Mouse (Mus musculus): ENCODE results near the gene Mast4. TPM values are rescaled to one million over a fixed set of nuclear protein-coding genes. Genes with fewer than 3 reads are reported as not detected.

Gene Mast4
- total and polyA plus RNA-seq, 3 experiments = 2.7 to 7.0 TPM; not detected in 1

DNA sequence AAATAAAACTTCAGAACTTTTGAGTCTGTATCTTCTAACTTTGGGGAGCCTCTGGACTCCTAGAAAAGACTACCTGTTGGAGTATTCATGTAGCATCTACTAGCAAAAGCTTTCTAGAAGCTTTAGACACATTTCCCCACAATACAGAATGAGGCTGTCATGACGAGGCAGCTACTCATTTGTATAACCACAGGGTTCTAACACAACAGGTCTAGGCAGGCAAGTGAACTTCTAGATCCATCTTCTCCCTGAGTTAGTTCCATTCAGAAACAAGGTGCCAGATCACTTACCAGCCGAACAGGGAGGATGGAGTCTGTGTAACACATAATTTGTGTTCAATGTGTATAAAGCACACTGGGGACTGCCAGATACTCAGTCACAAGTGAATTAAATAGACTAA is 608.4 kb downstream of the Mast4 start:
- no peak for DNase-seq (ENCODE audit: low read depth, low spot score)
- no peak overlapping the region for H3K9ac ChIP-seq (ENCODE audit: control insufficient read depth, low read depth, low read length, poor library complexity, severe bottlenecking)
- TF ChIP-seq SMC3 (IDR thresholded peaks at IDR 0.05; ENCODE audit: low read depth, low read length) = no peak
- no peak for TF ChIP-seq ZMIZ1 (IDR thresholded peaks at IDR 0.05; ENCODE audit: low read depth, low read length)
- no peak for TF ChIP-seq GATA1 (IDR thresholded peaks at IDR 0.05; ENCODE audit: low read depth, low read length)
- TF ChIP-seq MAX (IDR thresholded peaks at IDR 0.05; ENCODE audit: low read length) = no peak
- TF ChIP-seq MEF2A (IDR thresholded peaks at IDR 0.05; ENCODE audit: extremely low read depth, insufficient replicate concordance, low read depth, low read length, poor library complexity, severe bottlenecking) = no peak
- TF ChIP-seq SIN3A (IDR thresholded peaks at IDR 0.05; ENCODE audit: low read length) = no peak
- no peak for TF ChIP-seq POLR2AphosphoS5 (IDR thresholded peaks at IDR 0.05; ENCODE audit: borderline replicate concordance, low read depth, low read length)
- no peak for TF ChIP-seq NRF1 (IDR thresholded peaks at IDR 0.05; ENCODE audit: insufficient read depth, low read depth, low read length, poor library complexity, severe bottlenecking)
- TF ChIP-seq MAFK (IDR thresholded peaks at IDR 0.05; ENCODE audit: borderline replicate concordance, low read depth, low read length) = no peak
- no peak for TF ChIP-seq BHLHE40 (IDR thresholded peaks at IDR 0.05; ENCODE audit: borderline replicate concordance, low read depth, low read length)
- TF ChIP-seq TBP (IDR thresholded peaks at IDR 0.05; ENCODE audit: low read depth, low read length) = no peak
- TF ChIP-seq NELFE (IDR thresholded peaks at IDR 0.05; ENCODE audit: low read depth, low read length) = no peak
- no peak for TF ChIP-seq ETS1 (IDR thresholded peaks at IDR 0.05; ENCODE audit: low read depth, low read length)
- no peak for TF ChIP-seq UBTF (IDR thresholded peaks at IDR 0.05; ENCODE audit: borderline replicate concordance, insufficient read depth, low read depth, low read length)
- no peak for TF ChIP-seq HCFC1 (IDR thresholded peaks at IDR 0.05; ENCODE audit: low read depth, low read length)
- TF ChIP-seq TCF12 (IDR thresholded peaks at IDR 0.05; ENCODE audit: low read depth, low read length) = no peak
- TF ChIP-seq ZNF384 (IDR thresholded peaks at IDR 0.05; ENCODE audit: low read depth, low read length) = no peak
- TF ChIP-seq GABPA (IDR thresholded peaks at IDR 0.05; ENCODE audit: low read depth, low read length) = no peak
- TF ChIP-seq ELF1 (IDR thresholded peaks at IDR 0.05; ENCODE audit: low read depth, low read length) = no peak
- no peak for TF ChIP-seq MXI1 (IDR thresholded peaks at IDR 0.05; ENCODE audit: low read depth, low read length)
- H3K36me3 ChIP-seq (ENCODE audit: control insufficient read depth in 1 of 2, insufficient read depth in 2 of 2, low read length in 2 of 2) = peaks cover 0 to 17% of the 10 kb centered on the region in 2 experiments; a peak in 2 of 4 replicates
- H3K9me3 ChIP-seq (replicated peaks; ENCODE audit: insufficient read depth, low read length) = no peaks in the 10 kb centered on the region
- no peak overlapping the region for H3K27ac ChIP-seq (ENCODE audit: control insufficient read depth, low read depth, low read length)
- H3K4me3 ChIP-seq (ENCODE audit: control insufficient read depth in 1 of 2, insufficient read depth in 1 of 2, low read depth in 2 of 2, low read length in 2 of 2) = no peak overlapping the region
- H3K4me1 ChIP-seq (ENCODE audit: control insufficient read depth in 1 of 2, insufficient read depth in 2 of 2, low read length in 2 of 2) = peaks cover 10 to 13% of the 10 kb centered on the region in 2 experiments
- H3K79me2 ChIP-seq (ENCODE audit: control insufficient read depth, insufficient read depth, low read length, poor library complexity) = no peaks in the 10 kb centered on the region
- no peaks in the 10 kb centered on the region for H3K27me3 ChIP-seq (ENCODE audit: control insufficient read depth in 1 of 2, insufficient read depth in 2 of 2, low read length in 2 of 2)

DNA sequence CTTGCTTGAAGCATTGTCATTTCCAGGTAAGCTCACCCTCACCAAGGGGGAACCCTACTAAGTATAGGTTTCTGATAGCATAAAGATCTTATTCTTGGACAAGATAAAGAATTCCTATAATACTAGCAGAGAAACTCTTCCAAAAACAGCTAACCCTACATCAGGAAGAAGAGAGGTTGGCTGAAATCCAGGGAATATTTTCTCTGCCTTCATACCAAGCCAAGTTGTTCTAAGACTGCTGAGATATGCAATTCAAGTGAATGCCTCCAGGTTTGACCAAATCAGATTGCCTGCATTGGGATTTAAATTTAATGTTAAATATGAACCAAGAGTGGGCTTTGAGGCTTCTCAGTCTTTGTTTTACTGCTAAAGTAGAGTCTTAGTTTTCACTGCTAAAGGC is 608.9 kb downstream of the Mast4 start:
- Histone ChIP-seq H3K9ac (ENCODE audit: control insufficient read depth, low read depth, low read length, poor library complexity, severe bottlenecking) (no peak overlapping the region), H3K9me3 (replicated peaks; ENCODE audit: insufficient read depth, low read length) (no peaks in the 10 kb centered on the region), H3K79me2 (ENCODE audit: control insufficient read depth, insufficient read depth, low read length, poor library complexity) (no peaks in the 10 kb centered on the region), H3K27ac (ENCODE audit: control insufficient read depth, low read depth, low read length) (no peak overlapping the region), H3K36me3 (ENCODE audit: control insufficient read depth in 1 of 2, insufficient read depth in 2 of 2, low read length in 2 of 2) (peaks cover 0 to 17% of the 10 kb centered on the region in 2 experiments; a peak in 2 of 4 replicates), H3K4me1 (ENCODE audit: control insufficient read depth in 1 of 2, insufficient read depth in 2 of 2, low read length in 2 of 2) (peaks cover 10 to 13% of the 10 kb centered on the region in 2 experiments), H3K27me3 (ENCODE audit: control insufficient read depth in 1 of 2, insufficient read depth in 2 of 2, low read length in 2 of 2) (no peaks in the 10 kb centered on the region), H3K4me3 (ENCODE audit: control insufficient read depth in 1 of 2, insufficient read depth in 1 of 2, low read depth in 2 of 2, low read length in 2 of 2) (no peak overlapping the region)
- no peak for DNase-seq (ENCODE audit: low read depth, low spot score)
- TF ChIP-seq TAL1 (IDR thresholded peaks at IDR 0.05; ENCODE audit: low read length) (no peak), SMC3 (IDR thresholded peaks at IDR 0.05; ENCODE audit: low read depth, low read length) (no peak), RAD21 (IDR thresholded peaks at IDR 0.05; ENCODE audit: low read depth, low read length) (no peak), NRF1 (IDR thresholded peaks at IDR 0.05; ENCODE audit: insufficient read depth, low read depth, low read length, poor library complexity, severe bottlenecking) (no peak)

All from MEL (cell line).